Mouse (Mus musculus) layer of hippocampus, adult 11-12 months (tissue): Measurements from ENCODE around the gene Tstd3.
A peak's percentile ranks its signal among the peaks of the same experiment; 100 is the strongest.
"Not testable (repeated sequence)": the region's sequence is repeated elsewhere in the genome, so short reads cannot be mapped to it uniquely, and the experiment has no call there.

Source experiments
- DNase-seq: peaks from one replicate; pipeline ENCODE4 v3.0.0; 2022; ENCODE audit warnings: low spot score

The Tstd3 gene

GRCm38 (mm10) chr4:21745723-21746122 lies 21.3 kb downstream of the Tstd3 start:
- no peak for DNase-seq

GRCm38 (mm10) chr4:21744142-21744541 lies 22.9 kb downstream of the Tstd3 start:
- DNase-seq = not testable (repeated sequence)

GRCm38 (mm10) chr4:21739169-21739568 lies 27.8 kb downstream of the Tstd3 start:
- no peak for DNase-seq

GRCm38 (mm10) chr4:21727615-21728165 lies 39.3 kb downstream of the Tstd3 start, which contains the start of gene Ccnc:
TSS of gene Ccnc (plus strand) at chr4:21727701.
- DNase-seq = peak; percentile 88

- DNase-seq = peak; percentile 50
Observed at GRCm38 (mm10) chr4:21726912-21727614, 39.9 kb downstream of the Tstd3 start.

GRCm38 (mm10) chr4:21722752-21723334 lies 44.2 kb downstream of the Tstd3 start:
- no peak for DNase-seq

- peak; percentile 21 for DNase-seq
Observed at GRCm38 (mm10) chr4:21712147-21712546, 54.9 kb downstream of the Tstd3 start.
